Mouse (Mus musculus) C2C12 (cell line): ENCODE measurements around the gene Pard3b.

Experiments
- CEBPB ChIP-seq: IDR thresholded peaks from one replicate; pipeline ENCODE4 v1.6.1; 2011; ENCODE audit warnings: low read depth, mild to moderate bottlenecking, control low read depth, moderate library complexity
- CTCF ChIP-seq: IDR thresholded peaks from one replicate; pipeline ENCODE4 v1.5.1; 2011; ENCODE audit not compliant: control insufficient read depth, insufficient read depth, insufficient read length
- FOSL1 ChIP-seq: IDR thresholded peaks from one replicate; pipeline ENCODE4 v1.8.0; 2011; ENCODE audit warnings: mild to moderate bottlenecking, low read length; ENCODE audit not compliant: poor library complexity, insufficient read depth, severe bottlenecking
- MAX ChIP-seq: IDR thresholded peaks from one replicate; pipeline ENCODE4 v1.6.1; 2011; ENCODE audit warnings: mild to moderate bottlenecking, control low read depth
- MYOG ChIP-seq: IDR thresholded peaks from one replicate; pipeline ENCODE4 v1.6.1; 2011; ENCODE audit not compliant: control insufficient read depth, insufficient read length; ENCODE audit errors: extremely low read depth
- USF1 ChIP-seq: IDR thresholded peaks from one replicate; pipeline ENCODE4 v1.6.1; 2011; ENCODE audit warnings: low read depth, mild to moderate bottlenecking, control low read depth, moderate library complexity

GRCm38 (mm10) chr1:61796296-61796695, 157.7 kb downstream of the Pard3b start:
- TF ChIP-seq CTCF (no peak), CEBPB (no peak), MAX (no peak), MYOG (no peak), USF1 (no peak), FOSL1 (no peak)
